Mouse (Mus musculus): ENCODE data around the gene Ubxn1. TPM values are rescaled to one million over a fixed set of nuclear protein-coding genes. Genes with fewer than 3 reads are reported as not detected.
"Not testable (repeated sequence)": the region's sequence is repeated elsewhere in the genome, so short reads cannot be mapped to it uniquely, and the experiment has no call there.

Gene Ubxn1
- 10 to 100 TPM; 91.0 to 94.1 TPM for total RNA-seq (2021)

GRCm38 (mm10) chr19:8871267-8872186 is at the start of gene Ubxn1:
TSS of gene Ubxn1 (plus strand) at chr19:8871496.
- peak; percentile 96 to 99 for DNase-seq (ENCODE audit: low spot score in 2 of 2)
- intact Hi-C loops (cut with DNase I): no loop called here

GRCm38 (mm10) chr19:8822696-8823095 is 48.6 kb upstream of the Ubxn1 start:
- no peak for DNase-seq (ENCODE audit: low spot score in 2 of 2)
- intact Hi-C loops (cut with DNase I): loop anchor here (5.0 kb wide), 1 partner anchor 80 kb away; the partner anchor contains the start of genes 1700092M07Rik and Stx5a

GRCm38 (mm10) chr19:8829660-8830059 is 41.6 kb upstream of the Ubxn1 start, which contains the start of gene AC129217.1:
TSS of gene AC129217.1 (plus strand) at chr19:8829773.
- DNase-seq (ENCODE audit: low spot score in 2 of 2): no peak
- intact Hi-C loops (cut with DNase I): no loop called here

- DNase-seq (ENCODE audit: low spot score in 2 of 2): no peak
- intact Hi-C loops (cut with DNase I): no loop called here
Observed at GRCm38 (mm10) chr19:8830664-8831063, 40.6 kb upstream of the Ubxn1 start.

GRCm38 (mm10) chr19:8831262-8831661 is 40.0 kb upstream of the Ubxn1 start:
- no peak for DNase-seq (ENCODE audit: low spot score in 2 of 2)
- intact Hi-C loops (cut with DNase I): no loop called here

- DNase-seq (ENCODE audit: low spot score in 2 of 2): no peak
- intact Hi-C loops (cut with DNase I): no loop called here
Observed at GRCm38 (mm10) chr19:8832971-8833370, 38.3 kb upstream of the Ubxn1 start.

GRCm38 (mm10) chr19:8836327-8836726 is 35.0 kb upstream of the Ubxn1 start:
- intact Hi-C loops (cut with DNase I): loop anchor here (5.0 kb wide), 2 partner anchors 79 to 131 kb away; partner anchors contain the start of genes Eef1g and Nxf1
- DNase-seq (ENCODE audit: low spot score in 2 of 2): not testable (repeated sequence)

GRCm38 (mm10) chr19:8837251-8837791 is 34.0 kb upstream of the Ubxn1 start, which contains the start of gene Bscl2:
TSS of gene Bscl2 (plus strand) at chr19:8837467.
- intact Hi-C loops (cut with DNase I): loop anchor here (5.0 kb wide), 2 partner anchors 80 to 130 kb away; partner anchors contain the start of genes Eef1g and Nxf1
- peak; percentile 89 to 92 for DNase-seq (ENCODE audit: low spot score in 2 of 2)

- DNase-seq (ENCODE audit: low spot score in 2 of 2): peak in 1 of 2 experiments; percentile 45
- intact Hi-C loops (cut with DNase I): loop anchor here (5.0 kb wide), 2 partner anchors 81 to 129 kb away; partner anchors contain the start of genes Eef1g and Nxf1
Observed at GRCm38 (mm10) chr19:8838041-8838730, 33.1 kb upstream of the Ubxn1 start.

- peak; percentile 85 to 95 for DNase-seq (ENCODE audit: low spot score in 2 of 2)
- intact Hi-C loops (cut with DNase I): loop anchor here (5.0 kb wide), 2 partner anchors 82 to 128 kb away; partner anchors contain the start of genes Eef1g and Nxf1
Observed at GRCm38 (mm10) chr19:8839103-8839907, 32.0 kb upstream of the Ubxn1 start, which contains the start of gene Gng3. TSS of gene Gng3 (minus strand) at chr19:8839194.

GRCm38 (mm10) chr19:8839908-8840791 is 31.1 kb upstream of the Ubxn1 start:
- DNase-seq (ENCODE audit: low spot score in 2 of 2): peak; percentile 81 to 85
- intact Hi-C loops (cut with DNase I): loop anchor here (5.0 kb wide), 4 partner anchors 47 to 272 kb away; partner anchors contain the start of genes 1810009A15Rik, Eef1g, Gm49416 and Nxf1

- intact Hi-C loops (cut with DNase I): loop anchor here (5.0 kb wide), 2 partner anchors 46 to 271 kb away; partner anchors contain the start of genes 1810009A15Rik and Gm49416
Observed at GRCm38 (mm10) chr19:8841012-8841411, 30.3 kb upstream of the Ubxn1 start.

GRCm38 (mm10) chr19:8842961-8843360 is 28.3 kb upstream of the Ubxn1 start:
- no peak for DNase-seq (ENCODE audit: low spot score in 2 of 2)
- intact Hi-C loops (cut with DNase I): loop anchor here (5.0 kb wide), 2 partner anchors 44 to 269 kb away; partner anchors contain the start of genes 1810009A15Rik and Gm49416

More at GRCm38 (mm10) chr19:8841012-8841411, 30.3 kb upstream of the Ubxn1 start:
- no peak for DNase-seq (ENCODE audit: low spot score in 2 of 2)

- intact Hi-C loops (cut with DNase I): loop anchor here (5.0 kb wide), 2 partner anchors 43 to 268 kb away; partner anchors contain the start of genes 1810009A15Rik and Gm49416
- peak; percentile 79 to 83 for DNase-seq (ENCODE audit: low spot score in 2 of 2)
Observed at GRCm38 (mm10) chr19:8844371-8845129, 26.7 kb upstream of the Ubxn1 start.

GRCm38 (mm10) chr19:8848356-8848755 is 22.9 kb upstream of the Ubxn1 start:
- intact Hi-C loops (cut with DNase I): no loop called here
- DNase-seq (ENCODE audit: low spot score in 2 of 2): no peak

GRCm38 (mm10) chr19:8850402-8850901 is 20.8 kb upstream of the Ubxn1 start, which contains the start of gene Lrrn4cl:
TSS of gene Lrrn4cl (plus strand) at chr19:8850768.
- intact Hi-C loops (cut with DNase I): no loop called here
- DNase-seq (ENCODE audit: low spot score in 2 of 2): no peak
